Mouse (Mus musculus) liver, postnatal 0 days (tissue): ENCODE data around the gene D630036H23Rik. TPM values are rescaled to one million over a fixed set of nuclear protein-coding genes. Genes with fewer than 3 reads are reported as not detected.

Experiments used
- ATAC-seq: fragments of 200-750 bp; cut with Nextera tagmentation; 2 replicates; pipeline ENCODE4 v1.8.0; 2017; ENCODE audit warnings: mild to moderate bottlenecking, moderate library complexity
- DNase-seq: peaks from one replicate; pipeline ENCODE4 v3.0.0-alpha.2; 2016
- H3K27ac ChIP-seq: fragments of 300-500 bp; sonication (generic); 2 replicates; pipeline ENCODE4 v1.5.1; 2014; ENCODE audit warnings: antibody characterized with exemption, moderate library complexity, mild to moderate bottlenecking, low read depth
- H3K27me3 ChIP-seq: fragments of 300-500 bp; sonication (generic); 2 replicates; pipeline ENCODE4 v1.6.1; 2014; ENCODE audit warnings: low read length, control low read depth, mixed read lengths; ENCODE audit not compliant: insufficient read depth
- H3K36me3 ChIP-seq: fragments of 300-500 bp; sonication (generic); replicated peaks from 2 replicates; pipeline ENCODE4 v1.6.1; 2014; ENCODE audit warnings: mild to moderate bottlenecking, control low read depth, low read length, moderate library complexity, mixed read lengths; ENCODE audit not compliant: insufficient read depth
- H3K4me1 ChIP-seq: fragments of 300-500 bp; sonication (generic); 2 replicates; pipeline ENCODE4 v1.6.1; 2014; ENCODE audit warnings: antibody characterized with exemption, mild to moderate bottlenecking, control low read depth; ENCODE audit not compliant: insufficient read depth
- H3K4me2 ChIP-seq: fragments of 300-500 bp; sonication (generic); 2 replicates; pipeline ENCODE4 v1.6.1; 2014; ENCODE audit warnings: low read depth, mild to moderate bottlenecking, low read length, moderate library complexity, mixed read lengths
- H3K4me3 ChIP-seq: fragments of 300-500 bp; sonication (generic); 2 replicates; pipeline ENCODE4 v1.5.1; 2014; ENCODE audit warnings: low read depth, low read length
- H3K9ac ChIP-seq: fragments of 300-500 bp; sonication (generic); replicated peaks from 2 replicates; pipeline ENCODE4 v1.6.1; 2014; ENCODE audit warnings: mild to moderate bottlenecking, moderate library complexity
- H3K9me3 ChIP-seq: fragments of 300-500 bp; sonication (generic); 2 replicates; pipeline ENCODE4 v1.6.1; 2016; ENCODE audit warnings: mild to moderate bottlenecking, control low read depth, low read length, mixed read lengths
- CTCF ChIP-seq: sonication (generic); IDR thresholded peaks from 2 replicates; pipeline ENCODE4 v1.5.1; 2016; ENCODE audit warnings: antibody characterized with exemption, low read depth
- EP300 ChIP-seq: IDR thresholded peaks from 2 replicates; pipeline ENCODE4 v1.6.1; 2016; ENCODE audit warnings: antibody characterized with exemption, low read depth, mild to moderate bottlenecking
- WGBS: fragments of 180-500 bp; shearing (Covaris S2); extraction: QIAGEN DNeasy Blood & Tissue Kit; methylation state at CpG from one replicate; pipeline ENCODE4 v1.1.7; 2014; ENCODE audit not compliant: insufficient replicate concordance; 5-methylcytosine and 5-hydroxymethylcytosine counted together
- polyA plus RNA-seq: library from polyadenylated mRNA; unstranded; fragments of >200 nt; fragmentation: Nextera tagmentation; extraction: Ambion mirVana; gene quantifications from 2 replicates; pipeline ENCODE4 v1.2.1, GENCODE M21; 2015

Gene D630036H23Rik
- polyA plus RNA-seq, 1 experiment from 2014 or later: 1.6 TPM

- Histone ChIP-seq H3K36me3 (no peaks in the 10 kb centered on the region), H3K27me3 (no peaks in the 10 kb centered on the region), H3K4me3 (no peak overlapping the region), H3K4me2 (no peak overlapping the region), H3K9me3 (no peaks in the 10 kb centered on the region), H3K4me1 (no peaks in the 10 kb centered on the region), H3K9ac (no peak overlapping the region), H3K27ac (no peak overlapping the region)
- 67% methylated on average over 5 of the region's 5 CpGs for WGBS
- TF ChIP-seq EP300 (no peak), CTCF (no peak)
- DNase-seq: no peak
- no peak for ATAC-seq
These were observed 21.3 kb downstream of the D630036H23Rik start for GRCm38 (mm10) chr12:36360693-36361092.

GRCm38 (mm10) chr12:36360064-36360463 is 21.9 kb downstream of the D630036H23Rik start:
- no peak for DNase-seq
- WGBS: 68% methylated on average over 3 of the region's 3 CpGs
- Histone ChIP-seq H3K4me3 (no peak overlapping the region), H3K4me2 (no peak overlapping the region), H3K36me3 (no peaks in the 10 kb centered on the region), H3K9ac (no peak overlapping the region), H3K27ac (no peak overlapping the region), H3K9me3 (no peaks in the 10 kb centered on the region), H3K4me1 (no peaks in the 10 kb centered on the region), H3K27me3 (no peaks in the 10 kb centered on the region)
- ATAC-seq: no peak
- TF ChIP-seq EP300: no peak
- TF ChIP-seq CTCF: no peak

- H3K4me2 ChIP-seq: no peak overlapping the region
- H3K4me3 ChIP-seq: no peak overlapping the region
- H3K9ac ChIP-seq: no peak overlapping the region
- H3K36me3 ChIP-seq: no peaks in the 10 kb centered on the region
- no peak overlapping the region for H3K27ac ChIP-seq
- no peak for ATAC-seq
- H3K9me3 ChIP-seq: no peaks in the 10 kb centered on the region
- WGBS: 69% methylated on average over 4 of the region's 4 CpGs
- no peaks in the 10 kb centered on the region for H3K27me3 ChIP-seq
- DNase-seq: no peak
- H3K4me1 ChIP-seq: no peaks in the 10 kb centered on the region
- TF ChIP-seq CTCF: no peak
- TF ChIP-seq EP300: no peak
These were observed 37.9 kb downstream of the D630036H23Rik start for GRCm38 (mm10) chr12:36344131-36344530.

GRCm38 (mm10) chr12:36333837-36334281 is 48.1 kb downstream of the D630036H23Rik start:
- 64% methylated on average over 9 of the region's 9 CpGs for WGBS
- Histone ChIP-seq H3K27ac (no peak overlapping the region), H3K27me3 (no peaks in the 10 kb centered on the region), H3K4me1 (no peaks in the 10 kb centered on the region), H3K9ac (no peak overlapping the region), H3K4me2 (no peak overlapping the region), H3K9me3 (no peaks in the 10 kb centered on the region), H3K36me3 (no peaks in the 10 kb centered on the region), H3K4me3 (no peak overlapping the region)
- ATAC-seq (no peak), DNase-seq (no peak)
- TF ChIP-seq EP300 (no peak), CTCF (no peak)

GRCm38 (mm10) chr12:36332676-36333075 is 49.3 kb downstream of the D630036H23Rik start:
- ATAC-seq (no peak), DNase-seq (no peak)
- H3K9ac ChIP-seq: no peak overlapping the region
- 87% methylated on average over 1 of the region's 1 CpGs for WGBS
- H3K4me3 ChIP-seq: no peak overlapping the region
- no peak for TF ChIP-seq EP300
- no peak for TF ChIP-seq CTCF
- no peak overlapping the region for H3K4me2 ChIP-seq
- H3K27me3 ChIP-seq: no peaks in the 10 kb centered on the region
- no peak overlapping the region for H3K27ac ChIP-seq
- H3K4me1 ChIP-seq: no peaks in the 10 kb centered on the region
- H3K36me3 ChIP-seq: no peaks in the 10 kb centered on the region
- H3K9me3 ChIP-seq: no peaks in the 10 kb centered on the region

Other genes with a start within 250 kb of the D630036H23Rik start
- gene Ankmy2, start 225.1 kb downstream of the D630036H23Rik start, polyA plus RNA-seq: 5.9 and 6.4 TPM in 2 replicates
- 27.9 and 29.6 TPM in 2 replicates for gene Bzw2, start 224.1 kb downstream of the D630036H23Rik start, polyA plus RNA-seq
- gene Lrrc72, start 128.8 kb downstream of the D630036H23Rik start, polyA plus RNA-seq: not detected in 2 replicates
- 0.06 and 0.15 TPM in 2 replicates for gene Sostdc1, start 68.0 kb downstream of the D630036H23Rik start, polyA plus RNA-seq
- 2.0 and 2.1 TPM in 2 replicates for gene Ispd, start 731 bp downstream of the D630036H23Rik start, polyA plus RNA-seq